ENCODE assay signal across 24 mouse cellular contexts in genomic region chr14:26691363-26691762, GRCm38 (mm10). TPM values are rescaled to one million over a fixed set of nuclear protein-coding genes. Genes with fewer than 3 reads are reported as not detected.
DNase-seq lines count a peak whose midpoint lies in the region; ATAC-seq and TF ChIP-seq lines count a peak whose summit lies in the region.
"Had no signal": no experiment of that assay in that cellular context is flagged by ENCODE, and none has a peak within 500 bp of the region (broad histone marks: within the 10 kb centered on the region; RNA-seq: fewer than 3 reads in every experiment).

No protein-coding gene starts in this region.

- DNase-seq in heart, adult 2 months: no peak
- DNase-seq in kidney, adult 11 months: peak; percentile 15
- peak; percentile 1 for DNase-seq in midbrain, embryonic 14.5 days
- DNase-seq in stomach, postnatal 0 days (ENCODE audit: low spot score): no peak
- DNase-seq in layer of hippocampus, adult 11-12 months (ENCODE audit: low spot score): no peak
- DNase-seq: adrenal gland, postnatal 36 days; cerebellum, adult 18-20 months; cerebellum, postnatal 14 days; gastrocnemius, postnatal 10 days; heart, adult 11 months; thymus, adult 18-20 months; thymus, postnatal 4 days had no signal

- peak overlapping the region; percentile 56; the same call in 1 of the 2 replicates for H3K27ac ChIP-seq in heart, embryonic 12.5 days (ENCODE audit: poor library complexity, severe bottlenecking)
- H3K27ac ChIP-seq in heart, adult 2 months: no peak overlapping the region
- H3K27ac ChIP-seq in kidney, embryonic 14.5 days (ENCODE audit: low read depth, low read length): no peak overlapping the region
- H3K27ac ChIP-seq in midbrain, embryonic 14.5 days (replicated peaks; ENCODE audit: low read depth, low read length): no peak overlapping the region
- H3K27ac ChIP-seq in midbrain, embryonic 13.5 days: no peak overlapping the region
- no peak overlapping the region for H3K27ac ChIP-seq in stomach, postnatal 0 days (replicated peaks)
- H3K27ac ChIP-seq: forebrain, embryonic 10.5 days; hindbrain, embryonic 12.5 days; limb, embryonic 12.5 days; liver, embryonic 12.5 days; stomach, embryonic 15.5 days had no signal

- no peaks in the 10 kb centered on the region for H3K9me3 ChIP-seq in heart, embryonic 12.5 days (replicated peaks)
- H3K9me3 ChIP-seq in kidney, embryonic 14.5 days (ENCODE audit: control insufficient read depth, low read length): no peaks in the 10 kb centered on the region
- no peaks in the 10 kb centered on the region for H3K9me3 ChIP-seq in midbrain, embryonic 14.5 days (ENCODE audit: control insufficient read depth, low read length)
- H3K9me3 ChIP-seq in midbrain, embryonic 13.5 days: no peaks in the 10 kb centered on the region
- no peaks in the 10 kb centered on the region for H3K9me3 ChIP-seq in stomach, postnatal 0 days (ENCODE audit: control insufficient read depth, low read length)
- H3K9me3 ChIP-seq: forebrain, embryonic 10.5 days; hindbrain, embryonic 12.5 days; limb, embryonic 12.5 days; liver, embryonic 12.5 days; stomach, embryonic 15.5 days had no signal

- H3K9ac ChIP-seq in heart, embryonic 12.5 days: no peak overlapping the region
- no peak overlapping the region for H3K9ac ChIP-seq in heart, adult 2 months (ENCODE audit: low read depth, low read length)
- no peak overlapping the region for H3K9ac ChIP-seq in kidney, embryonic 14.5 days (ENCODE audit: low read depth, low read length)
- H3K9ac ChIP-seq in midbrain, embryonic 14.5 days (replicated peaks; ENCODE audit: low read length): no peak overlapping the region
- H3K9ac ChIP-seq in midbrain, embryonic 13.5 days (replicated peaks): no peak overlapping the region
- H3K9ac ChIP-seq in stomach, postnatal 0 days (ENCODE audit: low read length): no peak overlapping the region
- H3K9ac ChIP-seq: hindbrain, embryonic 12.5 days; limb, embryonic 12.5 days; liver, embryonic 12.5 days; stomach, embryonic 15.5 days had no signal

- H3K79me2 ChIP-seq in heart, adult 2 months (replicated peaks; ENCODE audit: control insufficient read depth, insufficient read depth, low read length): no peaks in the 10 kb centered on the region

- no peak for TF ChIP-seq POLR2A in heart, adult 2 months (IDR thresholded peaks at IDR 0.05; ENCODE audit: insufficient read depth, low read depth, low read length)

- intact Hi-C loops in heart, adult 2 months (cut with DNase I): no loop called here

- no peaks in the 10 kb centered on the region for H3K36me3 ChIP-seq in heart, embryonic 12.5 days
- no peaks in the 10 kb centered on the region for H3K36me3 ChIP-seq in heart, adult 2 months (ENCODE audit: control insufficient read depth, insufficient read depth, low read length)
- H3K36me3 ChIP-seq in kidney, embryonic 14.5 days (ENCODE audit: control insufficient read depth, insufficient read depth, low read length): no peaks in the 10 kb centered on the region
- H3K36me3 ChIP-seq in midbrain, embryonic 14.5 days (ENCODE audit: control insufficient read depth, insufficient read depth, low read length): no peaks in the 10 kb centered on the region
- H3K36me3 ChIP-seq in midbrain, embryonic 13.5 days: no peaks in the 10 kb centered on the region
- H3K36me3 ChIP-seq in stomach, postnatal 0 days (ENCODE audit: control insufficient read depth, insufficient read depth, low read length): no peaks in the 10 kb centered on the region
- H3K36me3 ChIP-seq: forebrain, embryonic 10.5 days; hindbrain, embryonic 12.5 days; limb, embryonic 12.5 days; liver, embryonic 12.5 days; stomach, embryonic 15.5 days had no signal

- TF ChIP-seq CTCF in heart, adult 2 months (IDR thresholded peaks at IDR 0.05): no peak
- TF ChIP-seq CTCF in stomach, postnatal 0 days (IDR thresholded peaks at IDR 0.05; ENCODE audit: low read depth): no peak

- TF ChIP-seq EP300 in heart, adult 2 months (IDR thresholded peaks at IDR 0.05; ENCODE audit: insufficient read depth, low read depth, low read length): no peak
- TF ChIP-seq EP300 in stomach, postnatal 0 days (optimal IDR thresholded peaks at IDR 0.05): no peak

- 47% methylated on average over 2 of the region's 2 CpGs for WGBS in heart, embryonic 12.5 days
- 49% methylated on average over 2 of the region's 2 CpGs for WGBS in heart, adult 2 months
- WGBS in kidney, embryonic 14.5 days: 54% methylated on average over 2 of the region's 2 CpGs
- WGBS in midbrain, embryonic 14.5 days: 61% methylated on average over 2 of the region's 2 CpGs
- 71% methylated on average over 2 of the region's 2 CpGs for WGBS in midbrain, embryonic 13.5 days
- 45% methylated on average over 2 of the region's 2 CpGs for WGBS in stomach, postnatal 0 days

- no peak overlapping the region for H3K4me3 ChIP-seq in heart, embryonic 12.5 days
- no peak overlapping the region for H3K4me3 ChIP-seq in heart, adult 2 months
- no peak overlapping the region for H3K4me3 ChIP-seq in kidney, embryonic 14.5 days (ENCODE audit: low read length)
- no peak overlapping the region for H3K4me3 ChIP-seq in midbrain, embryonic 14.5 days (replicated peaks; ENCODE audit: low read depth, low read length)
- H3K4me3 ChIP-seq in midbrain, embryonic 13.5 days (replicated peaks): no peak overlapping the region
- no peak overlapping the region for H3K4me3 ChIP-seq in stomach, postnatal 0 days (ENCODE audit: low read depth, low read length)
- H3K4me3 ChIP-seq: forebrain, embryonic 10.5 days; hindbrain, embryonic 12.5 days; limb, embryonic 12.5 days; liver, embryonic 12.5 days; stomach, embryonic 15.5 days had no signal

- H3K27me3 ChIP-seq in heart, embryonic 12.5 days (replicated peaks): no peaks in the 10 kb centered on the region
- H3K27me3 ChIP-seq in heart, adult 2 months (ENCODE audit: control insufficient read depth, insufficient read depth, low read length): no peaks in the 10 kb centered on the region
- no peaks in the 10 kb centered on the region for H3K27me3 ChIP-seq in kidney, embryonic 14.5 days (ENCODE audit: control insufficient read depth, insufficient read depth, low read length)
- H3K27me3 ChIP-seq in midbrain, embryonic 14.5 days (ENCODE audit: control insufficient read depth, insufficient read depth, low read length): no peaks in the 10 kb centered on the region
- H3K27me3 ChIP-seq in midbrain, embryonic 13.5 days: no peaks in the 10 kb centered on the region
- no peaks in the 10 kb centered on the region for H3K27me3 ChIP-seq in stomach, postnatal 0 days (ENCODE audit: control insufficient read depth, insufficient read depth, low read length)
- H3K27me3 ChIP-seq: hindbrain, embryonic 12.5 days; limb, embryonic 12.5 days; liver, embryonic 12.5 days; stomach, embryonic 15.5 days had no signal

- no peak overlapping the region for H3K4me2 ChIP-seq in heart, embryonic 12.5 days
- no peak overlapping the region for H3K4me2 ChIP-seq in kidney, embryonic 14.5 days (replicated peaks; ENCODE audit: low read depth, low read length)
- H3K4me2 ChIP-seq in midbrain, embryonic 14.5 days (ENCODE audit: low read length): no peak overlapping the region
- H3K4me2 ChIP-seq in midbrain, embryonic 13.5 days (replicated peaks): no peak overlapping the region
- H3K4me2 ChIP-seq in stomach, postnatal 0 days (replicated peaks; ENCODE audit: low read depth): no peak overlapping the region
- H3K4me2 ChIP-seq: hindbrain, embryonic 12.5 days; limb, embryonic 12.5 days; liver, embryonic 12.5 days; midbrain, embryonic 11.5 days; stomach, embryonic 15.5 days had no signal

- H3K4me1 ChIP-seq in heart, embryonic 12.5 days (replicated peaks): peaks cover 3% of the 10 kb centered on the region; the same call in 1 of the 2 replicates
- H3K4me1 ChIP-seq in heart, adult 2 months (ENCODE audit: control insufficient read depth, insufficient read depth, low read length): no peaks in the 10 kb centered on the region
- H3K4me1 ChIP-seq in kidney, embryonic 14.5 days (ENCODE audit: control insufficient read depth, insufficient read depth, low read length): no peaks in the 10 kb centered on the region
- no peaks in the 10 kb centered on the region for H3K4me1 ChIP-seq in midbrain, embryonic 14.5 days (ENCODE audit: control insufficient read depth, insufficient read depth, low read length)
- H3K4me1 ChIP-seq in midbrain, embryonic 13.5 days (replicated peaks): no peaks in the 10 kb centered on the region
- H3K4me1 ChIP-seq in stomach, postnatal 0 days (replicated peaks; ENCODE audit: control insufficient read depth, insufficient read depth): no peaks in the 10 kb centered on the region
- H3K4me1 ChIP-seq: forebrain, embryonic 10.5 days; hindbrain, embryonic 12.5 days; limb, embryonic 12.5 days; liver, embryonic 12.5 days; stomach, embryonic 15.5 days had no signal

- no peak for ATAC-seq in heart, embryonic 12.5 days (ENCODE audit: insufficient number of reproducible peaks, low FRiP score)
- no peak for ATAC-seq in kidney, embryonic 14.5 days (ENCODE audit: low FRiP score, low TSS enrichment)
- ATAC-seq in midbrain, embryonic 14.5 days (ENCODE audit: low FRiP score, low TSS enrichment): no peak
- no peak for ATAC-seq in midbrain, embryonic 13.5 days
- peak; percentile 51; the same call in 1 of the 2 replicates for ATAC-seq in stomach, postnatal 0 days (ENCODE audit: low FRiP score, low TSS enrichment)
- ATAC-seq: CD4-positive, CD25-positive, alpha-beta regulatory T cell, adult 4 months; forebrain, embryonic 16.5 days; liver, embryonic 12.5 days had no signal

RNA-seq across cellular contexts. Expression of gene Dnah12, which starts 1.7 kb away (rescaled TPM):
- polyA plus RNA-seq in heart, embryonic 12.5 days (2016; fragmentation: Nextera tagmentation; extraction: Ambion mirVana): 0.05 TPM in 1 of 2 replicates, not detected in the other
- total RNA-seq in heart, adult 2 months (2021): under 1 TPM; 0.03 to 0.05 TPM
- polyA plus RNA-seq in heart, adult 2 months (2012; rRNA removed): 0.03 and 0.18 TPM in 2 replicates
- polyA plus RNA-seq in kidney, embryonic 14.5 days (2014; fragmentation: Nextera tagmentation; extraction: Ambion mirVana): 0.01 and 0.06 TPM in 2 replicates
- polyA plus RNA-seq in midbrain, embryonic 14.5 days (2014; fragmentation: Nextera tagmentation; extraction: Ambion mirVana): 0.04 and 0.12 TPM in 2 replicates
- 0.03 and 0.05 TPM in 2 replicates for polyA plus RNA-seq in midbrain, embryonic 13.5 days (2015; fragmentation: Nextera tagmentation; extraction: Ambion mirVana)
- 0.01 and 0.02 TPM in 2 replicates for polyA plus RNA-seq in stomach, postnatal 0 days (2015; fragmentation: Nextera tagmentation; extraction: Ambion mirVana)
- total RNA-seq: gastrocnemius, postnatal 10 days had no signal
- polyA plus RNA-seq: embryonic facial prominence, embryonic 11.5 days; forebrain, embryonic 10.5 days; midbrain, embryonic 11.5 days had no signal

RNA-seq across cellular contexts. Expression of gene Pde12, which starts 21.7 kb away (rescaled TPM):
- 9.4 and 10.4 TPM in 2 replicates for polyA plus RNA-seq in heart, embryonic 12.5 days (2016; fragmentation: Nextera tagmentation; extraction: Ambion mirVana)
- 1 to 10 TPM; 5.2 to 5.6 TPM for total RNA-seq in heart, adult 2 months (2021)
- polyA plus RNA-seq in heart, adult 2 months (2012; rRNA removed): 2.1 and 3.4 TPM in 2 replicates
- 11.3 and 12.5 TPM in 2 replicates for polyA plus RNA-seq in kidney, embryonic 14.5 days (2014; fragmentation: Nextera tagmentation; extraction: Ambion mirVana)
- 14.6 and 15.6 TPM in 2 replicates for polyA plus RNA-seq in midbrain, embryonic 14.5 days (2014; fragmentation: Nextera tagmentation; extraction: Ambion mirVana)
- polyA plus RNA-seq in midbrain, embryonic 13.5 days (2015; fragmentation: Nextera tagmentation; extraction: Ambion mirVana): 12.6 and 12.8 TPM in 2 replicates
- 9.3 and 9.8 TPM in 2 replicates for polyA plus RNA-seq in stomach, postnatal 0 days (2015; fragmentation: Nextera tagmentation; extraction: Ambion mirVana)

RNA-seq across cellular contexts. Expression of gene Arf4, which starts 53.5 kb away (rescaled TPM):
- polyA plus RNA-seq in heart, embryonic 12.5 days (2016; fragmentation: Nextera tagmentation; extraction: Ambion mirVana): 466 and 469 TPM in 2 replicates
- total RNA-seq in heart, adult 2 months (2021): 10 to 100 TPM; 73.1 to 73.2 TPM
- polyA plus RNA-seq in heart, adult 2 months (2012; rRNA removed): 55.7 and 62.2 TPM in 2 replicates
- 549 and 626 TPM in 2 replicates for polyA plus RNA-seq in kidney, embryonic 14.5 days (2014; fragmentation: Nextera tagmentation; extraction: Ambion mirVana)
- polyA plus RNA-seq in midbrain, embryonic 14.5 days (2014; fragmentation: Nextera tagmentation; extraction: Ambion mirVana): 544 and 580 TPM in 2 replicates
- polyA plus RNA-seq in midbrain, embryonic 13.5 days (2015; fragmentation: Nextera tagmentation; extraction: Ambion mirVana): 579 and 596 TPM in 2 replicates
- 411 and 419 TPM in 2 replicates for polyA plus RNA-seq in stomach, postnatal 0 days (2015; fragmentation: Nextera tagmentation; extraction: Ambion mirVana)

Comparison
In these comparisons a context has a peak if more than half of its experiments do, and no peak if none do; other contexts are left out.
1. DNase-seq: peak in kidney, adult 11 months (single experiment) and midbrain, embryonic 14.5 days (single experiment); none in heart, adult 2 months (0 of 2), stomach, postnatal 0 days (single experiment) and layer of hippocampus, adult 11-12 months (single experiment).